Mouse (Mus musculus) adrenal gland, adult 18-20 months (tissue): ENCODE measurements around the gene Ptbp2. TPM values are rescaled to one million over a fixed set of nuclear protein-coding genes. Genes with fewer than 3 reads are reported as not detected.
A peak's percentile ranks its signal among the peaks of the same experiment; 100 is the strongest.

Source experiments
- DNase-seq, 2 experiments: peaks; one replicate each; pipeline ENCODE4 v3.0.0; 2021 to 2022; ENCODE audit warnings: low spot score in 2 of 2
- long read RNA-seq, 2 experiments: library from polyadenylated mRNA; stranded (forward); transcript quantifications; one replicate each; pipeline ENCODE4 v2.0.0; 2021
- total RNA-seq, 2 experiments: library from RNA; stranded (reverse); gene quantifications; 1 replicate in 1 of 2; 2 replicates in 1 of 2; pipeline ENCODE4 v1.2.3; 2021

The Ptbp2 gene
- total RNA-seq = 10 to 100 TPM; 25.9 to 29.9 TPM
- long read RNA-seq, experiment 1, transcript Ptbp2-213 (14 exons, 3,777 nt) = major isoform, 5 of 15 reads
- long read RNA-seq, experiment 1, partial matches to known transcripts = 1 of 15 reads
- long read RNA-seq, experiment 1, other reads (novel, unspliced or antisense) = 6 of 15 reads
- long read RNA-seq, experiment 2, transcript Ptbp2-201 (14 exons, 3,364 nt) = major isoform, 5 of 23 reads
- long read RNA-seq, experiment 2, partial matches to known transcripts = 3 of 23 reads
- long read RNA-seq, experiment 2, other reads (novel, unspliced or antisense) = 10 of 23 reads

- no peak for DNase-seq
These were observed at the start of gene Ptbp2 for GRCm38 (mm10) chr3:119784366-119784765. Ptbp2 (minus strand) TSS chr3:119784466.

DNA sequence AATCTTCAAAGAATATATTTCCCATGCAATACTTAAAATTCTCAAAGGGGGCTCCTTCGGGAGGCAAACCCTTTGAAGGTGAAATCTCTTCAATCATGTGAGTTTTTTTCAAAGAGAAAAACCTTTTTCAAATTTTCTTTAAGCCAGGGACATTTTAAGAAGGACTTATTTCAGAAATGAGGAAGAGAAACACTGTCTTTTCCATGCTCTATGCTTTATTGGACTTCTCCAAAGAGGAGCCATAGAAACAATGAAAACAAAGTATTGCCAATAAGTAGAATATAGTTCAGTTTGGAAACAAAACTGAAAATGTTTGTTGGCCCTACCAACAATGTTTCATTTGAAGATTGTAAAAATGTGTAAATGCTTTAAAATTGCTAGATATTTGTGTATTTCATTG is 30.4 kb upstream of the Ptbp2 start:
- no peak for DNase-seq

DNA sequence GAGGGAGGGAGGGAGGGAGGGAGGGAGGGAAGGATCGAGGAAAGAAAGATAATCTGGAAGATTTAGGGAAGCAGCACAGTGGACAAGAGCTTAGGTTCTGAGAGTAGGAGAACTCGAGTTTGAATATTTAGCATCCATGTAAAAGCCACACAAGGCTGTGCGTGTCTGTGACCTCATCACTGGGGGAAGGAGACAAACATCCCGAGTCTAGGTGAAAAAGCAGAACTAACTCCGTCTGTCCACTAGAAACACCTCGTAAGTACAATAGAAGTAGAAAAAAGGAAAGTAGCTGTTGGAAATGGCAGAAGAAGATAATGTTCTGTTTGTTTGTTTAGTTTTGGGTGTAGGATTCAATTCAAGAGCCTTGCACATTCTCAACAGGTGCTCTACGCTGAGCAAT is 21.9 kb upstream of the Ptbp2 start:
- DNase-seq = no peak

DNA sequence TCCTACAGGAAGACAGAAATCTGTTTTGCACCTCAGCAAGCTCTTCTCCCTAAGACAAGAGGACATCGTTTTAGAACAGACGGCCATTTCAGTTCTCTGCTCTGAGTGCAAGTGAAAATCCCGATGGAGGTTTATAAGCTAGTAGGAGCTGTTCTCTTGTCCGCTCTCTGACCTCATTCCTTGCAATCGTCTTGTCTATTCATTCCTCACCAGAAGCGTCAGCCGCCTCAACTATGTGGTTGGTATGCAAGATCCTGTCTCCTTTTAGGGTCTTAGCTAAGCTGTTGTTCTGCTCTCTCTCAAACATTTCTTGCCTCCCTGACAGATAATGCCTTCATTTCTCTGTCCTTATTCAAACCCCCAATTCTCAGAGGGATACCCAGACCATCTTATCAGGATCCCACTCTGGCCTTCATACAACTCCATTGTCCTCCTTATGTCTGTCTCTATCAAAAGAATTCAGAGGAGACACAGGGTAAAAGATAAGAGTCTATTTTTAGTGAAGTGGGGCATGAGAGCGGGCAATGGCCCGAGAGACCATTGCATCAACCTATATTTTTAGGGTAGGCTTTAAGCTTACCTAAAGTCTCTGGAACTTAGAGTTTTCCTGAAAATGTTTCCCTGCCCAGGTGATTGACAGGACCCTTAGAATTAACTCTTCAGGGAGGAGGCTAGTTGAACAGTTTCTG is 10.6 kb upstream of the Ptbp2 start:
- DNase-seq = no peak

GRCm38 (mm10) chr3:119782946-119783701 is 1.1 kb downstream of the Ptbp2 start:
- peak; percentile 82 to 86 for DNase-seq

DNA sequence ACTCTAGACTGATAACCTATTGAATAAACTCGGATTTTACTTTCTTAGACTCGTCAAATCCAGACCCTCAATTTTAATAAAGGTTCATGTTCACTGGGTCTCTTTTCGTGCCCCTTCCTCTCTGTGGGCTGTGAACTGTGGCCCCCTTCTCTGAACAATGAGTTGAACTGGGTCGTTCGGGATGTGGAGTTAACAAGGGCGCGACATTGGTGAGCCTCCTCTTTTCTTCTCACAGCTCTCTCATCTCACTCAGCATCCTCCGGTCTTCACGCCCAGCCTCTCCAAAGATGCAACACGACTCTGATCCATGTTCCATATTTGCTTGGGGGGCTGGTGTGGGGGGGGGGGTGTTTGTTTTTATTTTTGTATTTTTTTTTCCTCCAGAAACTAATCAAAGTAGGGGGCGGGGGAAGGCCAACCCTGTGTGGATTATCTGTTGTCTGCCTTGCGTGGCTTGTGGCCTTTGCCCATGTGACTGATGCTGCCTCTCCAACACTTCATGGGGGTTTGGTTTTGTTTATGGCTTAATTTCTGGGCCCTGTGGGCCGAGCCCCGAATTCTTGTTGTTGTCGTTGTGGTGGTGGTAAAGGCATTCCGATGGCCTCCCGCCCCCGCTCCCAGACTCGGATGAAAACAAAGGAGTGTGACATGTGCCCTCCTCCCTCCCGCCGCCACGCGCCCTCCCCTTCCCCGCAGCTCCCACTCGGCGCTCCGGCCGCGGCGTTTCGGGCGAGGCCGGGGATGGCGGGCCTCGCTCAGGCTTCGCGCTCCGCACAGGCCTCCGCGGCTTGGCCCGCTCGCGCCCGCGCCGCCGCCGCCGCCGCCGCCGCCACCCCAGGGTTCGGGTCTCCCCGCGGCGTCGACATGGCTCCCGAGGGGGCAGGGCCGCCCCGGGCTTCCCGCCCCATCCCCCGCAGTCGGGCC is 2.0 kb downstream of the Ptbp2 start:
- peak; percentile 60 to 67 for DNase-seq

- no peak for DNase-seq
These were observed 3.4 kb downstream of the Ptbp2 start for GRCm38 (mm10) chr3:119780876-119781275.

- no peak for DNase-seq
These were observed 5.0 kb downstream of the Ptbp2 start for GRCm38 (mm10) chr3:119779261-119779660.

DNA sequence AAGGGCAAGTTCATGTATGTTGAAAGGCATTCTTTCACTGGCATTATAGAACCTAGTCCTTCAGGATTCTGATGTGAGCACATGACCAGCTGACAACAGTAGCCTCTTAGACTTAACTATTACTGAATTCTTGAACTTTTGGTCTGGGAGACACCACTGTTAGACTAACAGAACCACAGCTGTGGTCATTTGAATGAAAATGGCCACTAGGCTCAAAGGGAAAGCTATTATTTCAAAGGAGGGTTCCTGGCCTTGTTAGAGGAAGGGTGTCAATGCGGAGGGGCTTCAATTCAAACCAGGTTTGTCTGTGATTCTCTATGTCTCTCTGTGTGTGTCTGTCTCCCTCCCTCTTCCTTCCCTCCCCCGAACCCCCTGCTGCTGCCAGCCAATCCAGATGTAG is 5.8 kb downstream of the Ptbp2 start:
- DNase-seq = no peak

- no peak for DNase-seq
These were observed 8.1 kb downstream of the Ptbp2 start for GRCm38 (mm10) chr3:119776129-119776528.

DNA sequence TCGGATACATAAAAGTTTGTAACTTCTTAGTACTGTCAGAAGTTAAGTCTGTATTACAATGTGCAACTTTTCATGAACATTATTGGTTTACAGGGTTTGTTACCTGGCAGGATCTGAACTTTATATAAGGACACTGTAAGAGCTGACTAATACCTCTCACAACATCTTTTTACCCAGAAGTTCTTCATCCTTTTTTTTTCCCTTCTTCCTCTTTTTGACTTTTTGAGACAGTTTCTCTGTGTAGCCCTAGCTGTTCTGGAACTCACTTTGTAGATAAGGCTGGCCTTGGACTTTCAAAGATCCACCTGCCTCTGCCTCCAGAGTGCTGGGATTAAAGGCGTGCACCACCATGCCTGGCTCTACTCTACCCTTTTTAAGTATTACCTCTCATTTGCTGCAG is 11.5 kb downstream of the Ptbp2 start:
- no peak for DNase-seq

- DNase-seq = no peak
These were observed 20.5 kb downstream of the Ptbp2 start for GRCm38 (mm10) chr3:119763772-119764171.

DNA sequence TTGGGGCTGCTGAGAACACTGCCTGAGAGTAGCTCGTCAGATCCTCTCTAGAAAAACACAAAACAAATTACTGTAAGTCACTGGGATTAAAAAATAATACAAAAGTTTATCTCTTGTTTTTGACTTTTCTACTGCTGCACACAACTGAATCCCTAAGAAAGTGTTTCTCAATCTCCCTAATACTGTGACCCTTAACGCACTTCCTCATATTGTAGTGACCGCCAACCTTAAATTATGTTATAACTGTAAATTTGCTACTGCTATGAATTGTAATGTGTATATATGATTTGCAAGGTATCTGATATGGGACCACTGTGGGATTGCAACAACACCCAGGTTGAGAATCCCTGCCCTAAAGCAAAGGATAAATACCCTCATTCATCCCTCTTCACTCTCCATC is 22.5 kb downstream of the Ptbp2 start:
- no peak for DNase-seq

DNA sequence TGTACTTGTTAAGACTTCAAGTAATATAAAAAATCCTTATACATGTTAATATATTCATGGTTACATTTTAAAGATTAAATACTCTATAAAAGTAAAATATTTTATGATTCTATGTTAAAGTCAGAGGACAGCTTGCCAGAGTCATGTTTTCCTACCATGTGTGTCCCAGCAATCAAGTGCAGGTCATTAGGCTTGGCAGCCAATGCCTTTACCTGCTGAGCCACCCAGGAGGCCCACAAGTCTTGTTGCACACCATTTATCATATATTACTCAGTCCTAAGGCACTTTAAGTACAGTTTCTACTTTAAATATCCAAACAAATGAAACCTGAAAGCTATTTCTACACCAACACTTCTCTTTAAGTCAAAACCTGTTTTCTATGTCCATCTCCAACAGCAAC is 30.5 kb downstream of the Ptbp2 start:
- DNase-seq = no peak

DNA sequence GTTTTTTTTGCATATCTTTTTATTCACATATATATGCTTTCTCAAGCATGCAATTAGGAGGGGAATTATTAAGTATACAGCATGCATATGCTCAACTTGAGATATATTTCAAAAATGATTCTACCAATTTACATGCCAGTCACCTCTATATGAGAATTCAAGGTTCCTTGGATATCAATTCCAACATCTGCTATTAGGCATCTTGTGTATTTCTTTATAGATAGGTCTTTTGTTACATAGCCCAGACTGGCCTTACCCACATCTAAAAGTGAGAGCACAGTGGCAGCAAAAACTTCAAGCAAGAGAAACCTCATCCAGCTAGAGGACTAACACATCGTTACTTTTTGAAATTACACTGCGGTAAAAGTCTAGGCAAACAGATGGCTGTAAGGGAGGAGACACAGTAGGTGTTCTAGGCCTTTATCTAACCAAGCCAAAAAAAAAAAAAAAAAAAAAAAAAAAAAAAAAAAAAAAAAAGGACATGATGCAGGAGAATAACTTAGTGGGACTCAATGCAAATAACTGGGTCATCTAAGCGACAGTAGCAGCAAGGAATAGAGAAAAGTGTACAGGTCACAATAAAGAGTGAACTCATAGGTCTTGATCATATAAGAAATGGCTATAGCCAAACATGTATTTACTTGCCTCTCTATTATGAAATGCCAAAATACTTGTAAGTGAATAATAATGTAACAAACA is 34.6 kb downstream of the Ptbp2 start:
- no peak for DNase-seq

DNA sequence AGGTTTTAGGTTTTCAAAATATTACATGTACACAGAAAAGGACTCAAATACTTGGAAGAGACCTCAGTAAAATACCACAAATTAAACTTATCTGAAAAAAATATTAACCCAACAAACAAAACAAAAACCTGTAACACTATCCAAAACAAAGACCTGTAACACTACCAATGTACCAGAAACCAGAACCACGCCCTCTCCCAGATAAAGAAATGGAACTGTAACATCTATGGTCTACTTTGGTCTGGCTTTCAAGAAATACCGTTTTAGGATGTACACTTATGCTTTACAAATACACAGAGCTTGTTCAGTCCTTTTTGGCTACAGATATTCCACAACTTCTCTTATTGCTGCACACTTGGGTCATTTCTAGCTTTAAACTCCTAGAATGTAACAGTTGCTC is 35.1 kb downstream of the Ptbp2 start:
- DNase-seq = no peak

GRCm38 (mm10) chr3:119746656-119747055 is 37.6 kb downstream of the Ptbp2 start:
- no peak for DNase-seq

DNA sequence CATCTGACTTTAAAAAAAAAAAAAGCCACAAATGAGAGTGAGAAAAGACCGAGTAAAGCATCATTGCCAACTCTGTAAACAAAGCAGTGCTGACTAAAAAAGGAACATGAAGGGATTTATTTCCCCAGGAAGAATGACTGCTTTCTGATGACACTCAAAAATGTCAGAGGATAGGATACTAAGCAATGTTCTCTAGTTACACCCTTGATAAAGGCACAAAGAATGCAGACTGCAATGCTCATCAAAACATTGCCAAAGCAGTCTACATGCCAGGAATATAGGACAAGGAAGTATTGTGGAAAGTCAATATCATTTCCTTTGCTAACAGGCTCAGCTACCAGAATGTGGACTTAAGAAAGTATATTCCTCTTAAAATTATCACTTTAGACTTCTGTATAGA is 38.5 kb downstream of the Ptbp2 start:
- DNase-seq = no peak

- DNase-seq = no peak
These were observed 54.4 kb downstream of the Ptbp2 start for GRCm38 (mm10) chr3:119729863-119730262.

GRCm38 (mm10) chr3:119712066-119712465 is 72.2 kb downstream of the Ptbp2 start:
- DNase-seq = no peak
